Mouse (Mus musculus): ENCODE measurements around the gene Itgad. TPM values are rescaled to one million over a fixed set of nuclear protein-coding genes. Genes with fewer than 3 reads are reported as not detected.

Itgad gene
- polyA plus RNA-seq, 1 experiment from 2014 or later: not detected

DNA sequence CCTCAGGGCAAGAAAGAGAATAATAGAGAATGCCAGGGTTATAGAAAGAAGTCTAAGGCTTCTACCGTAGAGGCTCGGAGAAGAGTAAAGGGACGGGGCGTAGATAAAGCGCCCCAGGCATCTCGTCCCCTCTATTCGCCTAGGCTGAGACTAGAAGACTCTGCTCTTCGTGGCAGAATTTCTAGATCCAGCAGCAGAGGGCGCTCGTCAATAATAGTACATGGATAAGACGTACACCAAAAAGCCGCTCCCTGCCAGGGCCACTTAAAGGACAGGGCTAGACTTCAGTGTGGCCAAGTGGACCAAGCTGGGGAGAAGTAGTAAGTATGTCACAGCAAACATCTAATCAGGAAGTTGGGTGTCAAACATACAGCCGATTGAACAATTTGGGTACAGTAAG lies 93.3 kb downstream of the Itgad start:
- under 1% methylated on average over 13 of the region's 13 CpGs for WGBS
- H3K9ac ChIP-seq: peak overlapping the region; percentile 69
- H3K27ac ChIP-seq: peak overlapping the region; percentile 92
- H3K4me3 ChIP-seq (replicated peaks): peak overlapping the region; percentile 60
- no peaks in the 10 kb centered on the region for H3K27me3 ChIP-seq
- peak; percentile 72 for ATAC-seq (replicated peaks; ENCODE audit: low FRiP score)
- H3K9me3 ChIP-seq (replicated peaks): no peaks in the 10 kb centered on the region
- peak overlapping the region; percentile 76 for H3K4me2 ChIP-seq
- peaks cover 29% of the 10 kb centered on the region for H3K4me1 ChIP-seq
- H3K36me3 ChIP-seq: peaks cover 46% of the 10 kb centered on the region

DNA sequence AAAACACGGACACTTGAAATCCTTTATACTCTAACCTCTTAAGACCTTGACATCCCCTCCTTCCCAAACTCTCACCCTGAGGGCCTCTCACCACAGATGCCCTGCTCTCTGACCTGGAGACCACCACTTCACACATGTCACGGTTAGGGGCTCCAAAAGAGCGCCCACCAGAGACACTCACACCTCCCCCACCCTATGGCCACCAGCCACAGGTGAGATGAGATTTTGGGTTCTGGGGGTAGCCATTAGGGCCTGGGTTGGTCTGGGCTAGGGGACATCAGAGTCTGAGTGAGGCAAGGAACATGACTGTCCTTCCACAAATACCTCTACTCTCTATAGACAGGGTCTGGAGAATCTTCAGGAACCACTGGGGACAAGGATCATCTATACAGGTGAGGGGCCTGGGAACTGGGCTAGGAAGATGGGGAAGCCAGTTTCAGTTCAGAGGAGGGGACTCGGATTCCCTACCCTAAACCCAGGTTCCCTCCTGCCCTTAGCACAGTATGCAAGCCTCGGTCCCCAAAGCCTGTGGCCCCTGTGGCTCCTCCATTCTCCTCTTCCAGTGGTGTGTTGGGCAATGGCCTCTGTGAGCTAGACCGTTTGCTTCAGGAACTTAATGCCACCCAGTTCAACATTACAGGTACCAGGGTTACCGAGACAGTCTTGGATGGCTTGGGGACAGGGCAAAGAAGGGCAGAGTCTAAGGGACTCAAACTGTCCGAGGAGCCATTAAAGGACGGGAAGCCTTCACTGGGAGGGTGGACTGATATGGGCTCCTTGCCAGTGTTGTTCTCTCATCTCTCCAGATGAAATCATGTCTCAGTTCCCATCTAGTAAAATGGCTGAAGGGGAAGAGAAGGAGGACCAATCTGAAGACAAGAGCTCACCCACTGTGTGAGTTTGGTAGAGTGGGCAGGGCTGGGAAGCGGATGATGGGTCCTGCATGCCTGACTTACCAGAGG lies 94.2 kb downstream of the Itgad start:
- 79% methylated on average over 10 of the region's 10 CpGs for WGBS
- Histone ChIP-seq H3K4me2 (peak overlapping the region; percentile 76), H3K9me3 (replicated peaks) (no peaks in the 10 kb centered on the region), H3K4me3 (replicated peaks) (peak overlapping the region; percentile 60), H3K9ac (peak overlapping the region; percentile 26), H3K27ac (no peak overlapping the region), H3K4me1 (peaks cover 34% of the 10 kb centered on the region), H3K36me3 (peaks cover 44% of the 10 kb centered on the region), H3K27me3 (no peaks in the 10 kb centered on the region)
- ATAC-seq (replicated peaks; ENCODE audit: low FRiP score): no peak

DNA sequence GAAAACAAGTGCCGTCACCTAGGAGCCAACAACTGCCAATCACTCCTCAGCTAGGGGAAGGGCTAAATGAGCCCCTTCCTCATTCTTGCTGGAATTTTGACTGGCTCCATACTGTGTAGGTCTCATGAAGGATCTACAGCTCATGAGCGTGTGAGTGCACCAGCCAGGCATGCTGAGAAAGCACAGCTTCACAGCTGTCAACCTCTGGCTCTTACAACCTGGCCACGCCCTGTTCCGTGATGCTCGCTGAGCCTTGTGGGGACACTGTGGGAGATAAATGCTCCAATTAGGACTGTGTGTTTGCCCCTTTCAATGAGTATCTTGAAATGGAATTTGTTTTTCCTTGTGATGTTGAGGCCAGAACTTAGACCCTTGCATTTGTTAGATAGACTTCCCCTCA lies 95.8 kb downstream of the Itgad start:
- no peak overlapping the region for H3K4me2 ChIP-seq
- no peaks in the 10 kb centered on the region for H3K9me3 ChIP-seq (replicated peaks)
- H3K27me3 ChIP-seq: no peaks in the 10 kb centered on the region
- no peak overlapping the region for H3K4me3 ChIP-seq (replicated peaks)
- ATAC-seq (replicated peaks; ENCODE audit: low FRiP score): no peak
- H3K4me1 ChIP-seq: peaks cover 34% of the 10 kb centered on the region
- peaks cover 39% of the 10 kb centered on the region for H3K36me3 ChIP-seq
- H3K9ac ChIP-seq: no peak overlapping the region
- 86% methylated on average over 5 of the region's 5 CpGs for WGBS
- H3K27ac ChIP-seq: no peak overlapping the region

DNA sequence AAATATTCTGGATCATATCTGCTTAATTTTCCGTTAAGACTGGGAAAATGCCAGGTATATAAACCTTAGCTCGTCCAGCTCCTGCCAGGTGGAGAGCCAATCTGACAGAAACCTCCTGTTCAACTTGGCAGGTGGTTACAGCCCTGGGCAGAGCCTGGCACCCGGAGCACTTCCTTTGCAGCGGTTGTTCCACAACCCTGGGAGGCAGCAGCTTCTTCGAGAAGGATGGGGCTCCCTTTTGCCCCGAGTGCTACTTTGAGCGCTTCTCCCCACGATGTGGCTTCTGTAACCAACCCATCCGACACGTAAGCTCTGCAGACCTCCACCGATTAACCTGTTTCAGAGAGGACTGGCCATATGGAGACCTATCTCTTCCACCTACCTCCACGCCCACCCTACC lies 97.8 kb downstream of the Itgad start:
- H3K9me3 ChIP-seq (replicated peaks): no peaks in the 10 kb centered on the region
- H3K4me1 ChIP-seq: peaks cover 25% of the 10 kb centered on the region
- peak overlapping the region; percentile 25; the same call in 1 of the 2 replicates for H3K9ac ChIP-seq
- H3K36me3 ChIP-seq: peaks cover 35% of the 10 kb centered on the region; the same call in 1 of the 2 replicates
- peak overlapping the region; percentile 57 for H3K4me2 ChIP-seq
- no peak overlapping the region for H3K27ac ChIP-seq
- no peak for ATAC-seq (replicated peaks; ENCODE audit: low FRiP score)
- H3K4me3 ChIP-seq (replicated peaks): peak overlapping the region; percentile 33
- 45% methylated on average over 12 of the region's 12 CpGs for WGBS
- H3K27me3 ChIP-seq: no peaks in the 10 kb centered on the region

DNA sequence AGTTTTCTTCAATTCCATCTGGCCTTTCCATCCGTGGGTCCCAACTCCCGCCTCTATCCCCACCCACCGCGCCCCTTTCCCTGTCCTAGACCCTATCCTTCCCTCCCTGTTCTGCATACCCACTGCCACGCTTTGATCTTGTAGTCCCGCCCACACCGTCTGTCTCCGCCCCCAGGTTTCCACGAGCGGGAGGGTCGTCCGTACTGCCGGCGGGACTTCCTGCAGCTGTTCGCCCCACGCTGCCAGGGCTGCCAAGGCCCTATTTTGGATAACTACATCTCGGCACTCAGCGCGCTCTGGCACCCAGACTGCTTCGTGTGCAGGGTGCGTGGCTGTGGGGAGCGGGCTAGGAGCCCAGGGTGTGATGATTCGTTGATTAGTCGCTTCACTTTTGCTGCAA lies 98.4 kb downstream of the Itgad start:
- WGBS: 12% methylated on average over 24 of the region's 24 CpGs
- Histone ChIP-seq H3K4me2 (peak overlapping the region; percentile 57), H3K4me3 (replicated peaks) (peak overlapping the region; percentile 33), H3K27me3 (no peaks in the 10 kb centered on the region), H3K9me3 (replicated peaks) (no peaks in the 10 kb centered on the region), H3K27ac (no peak overlapping the region), H3K36me3 (peaks cover 35% of the 10 kb centered on the region; the same call in 1 of the 2 replicates), H3K9ac (no peak overlapping the region), H3K4me1 (peaks cover 28% of the 10 kb centered on the region)
- ATAC-seq (replicated peaks; ENCODE audit: low FRiP score): no peak

DNA sequence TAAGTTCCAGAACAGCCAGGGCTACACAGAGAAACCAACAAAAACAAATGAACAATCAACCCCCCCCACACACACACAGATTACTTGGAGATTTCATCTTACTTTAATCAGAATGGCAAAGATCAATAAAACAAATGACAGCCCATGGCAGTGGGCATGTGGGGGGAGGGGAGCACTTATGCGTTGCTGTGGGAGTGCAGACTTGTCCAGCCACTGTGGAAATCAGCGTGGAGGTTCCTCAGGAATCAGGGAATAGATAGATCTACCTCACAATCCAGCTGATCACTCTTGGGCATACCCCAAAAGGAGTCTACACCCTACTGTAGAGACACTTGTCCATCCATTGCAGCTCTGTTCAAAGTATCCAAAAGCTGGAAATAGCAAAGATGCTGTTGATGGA lies 100.8 kb downstream of the Itgad start:
- Histone ChIP-seq H3K4me1 (peaks cover 22% of the 10 kb centered on the region), H3K9me3 (replicated peaks) (no peaks in the 10 kb centered on the region), H3K4me2 (no peak overlapping the region), H3K4me3 (replicated peaks) (no peak overlapping the region), H3K27me3 (no peaks in the 10 kb centered on the region; the same call in 1 of the 2 replicates), H3K36me3 (peaks cover 29% of the 10 kb centered on the region; the same call in 1 of the 2 replicates), H3K27ac (no peak overlapping the region), H3K9ac (no peak overlapping the region)
- ATAC-seq (replicated peaks; ENCODE audit: low FRiP score): no peak
- WGBS: 68% methylated on average over 2 of the region's 2 CpGs

DNA sequence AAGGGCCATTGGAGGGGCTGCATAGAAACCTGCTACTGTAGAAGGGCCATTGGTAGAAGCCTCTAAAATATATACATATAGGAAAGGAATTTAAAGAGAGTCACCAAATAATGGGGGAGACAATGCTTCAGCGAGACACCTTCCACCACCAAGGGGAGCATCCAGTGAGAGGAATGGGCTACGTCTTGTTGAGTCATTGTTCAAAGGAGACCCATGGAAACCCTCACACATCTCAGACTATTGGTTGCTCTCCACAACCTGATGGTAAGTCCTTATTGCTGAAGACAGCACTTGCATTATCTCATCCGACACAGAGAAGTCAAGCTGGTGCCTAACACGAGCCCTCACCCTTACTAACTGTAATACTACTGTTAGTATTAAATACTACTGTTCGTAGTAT lies 101.6 kb downstream of the Itgad start:
- Histone ChIP-seq H3K9me3 (replicated peaks) (no peaks in the 10 kb centered on the region), H3K4me3 (replicated peaks) (no peak overlapping the region), H3K27me3 (no peaks in the 10 kb centered on the region; the same call in 1 of the 2 replicates), H3K36me3 (peaks cover 25% of the 10 kb centered on the region; the same call in 1 of the 2 replicates), H3K4me1 (peaks cover 22% of the 10 kb centered on the region), H3K9ac (no peak overlapping the region), H3K4me2 (no peak overlapping the region), H3K27ac (no peak overlapping the region)
- 92% methylated on average over 5 of the region's 5 CpGs for WGBS
- ATAC-seq (replicated peaks; ENCODE audit: low FRiP score): no peak

DNA sequence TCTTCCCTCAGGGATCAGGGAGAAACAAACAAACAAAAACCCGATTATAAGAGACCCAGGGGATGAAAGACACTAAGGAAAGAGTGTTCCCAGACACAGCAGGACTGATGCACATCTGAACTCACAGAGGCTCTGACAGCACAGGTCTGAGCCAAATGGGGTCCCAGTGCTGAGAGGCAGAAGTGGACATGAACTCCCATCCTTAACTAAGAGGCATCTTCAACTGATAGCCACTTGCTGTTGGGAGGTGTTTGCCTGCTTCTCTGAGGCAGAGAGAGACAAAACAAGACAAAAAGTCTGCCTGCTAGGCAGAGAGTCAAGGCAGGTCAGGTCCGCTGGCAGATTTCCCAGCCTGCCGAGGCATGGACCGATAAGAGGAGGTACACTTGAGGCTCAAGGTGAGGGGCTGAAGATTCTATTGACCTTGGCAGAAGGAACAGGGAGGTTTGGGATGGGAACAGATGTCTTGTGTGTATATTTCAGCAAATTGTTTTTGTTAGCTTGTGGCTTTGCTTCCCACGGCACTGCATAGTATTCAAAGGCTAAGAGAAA lies 102.7 kb downstream of the Itgad start:
- no peak overlapping the region for H3K4me2 ChIP-seq

DNA sequence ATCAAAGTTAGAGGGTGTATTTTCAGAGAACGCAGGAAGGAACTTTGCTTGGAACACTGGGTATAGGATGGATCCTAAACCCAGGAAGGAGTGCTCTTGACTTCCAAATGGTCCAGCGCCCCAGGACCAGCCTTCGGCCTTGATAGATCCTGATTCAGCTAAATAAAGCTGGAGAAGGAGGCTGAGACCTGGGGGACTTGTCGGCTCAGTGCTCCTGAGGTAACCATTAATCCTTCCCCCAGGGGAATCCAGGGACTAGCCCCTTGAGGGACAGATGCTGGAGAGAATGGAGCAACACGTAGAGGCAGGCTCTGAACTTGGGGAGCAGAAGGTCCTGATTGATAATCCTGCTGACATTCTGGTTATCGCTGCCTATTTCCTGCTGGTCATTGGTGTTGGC lies 111.2 kb downstream of the Itgad start, which contains the start of gene Slc5a2:
Slc5a2 (plus strand) TSS at position 247 of the 400 bp plus-strand sequence.
- H3K9ac ChIP-seq: no peak within 1 kb of the TSS
- H3K4me1 ChIP-seq: no peaks in the 10 kb centered on the region
- H3K9me3 ChIP-seq (replicated peaks): no peaks in the 10 kb centered on the region
- no peaks in the 10 kb centered on the region for H3K36me3 ChIP-seq
- no peaks in the 10 kb centered on the region for H3K27me3 ChIP-seq
- WGBS: 73% methylated on average over 6 of the region's 6 CpGs
- H3K27ac ChIP-seq: no peak within 1 kb of the TSS
- no peak for ATAC-seq (replicated peaks; ENCODE audit: low FRiP score)
- no peak within 1 kb of the TSS for H3K4me3 ChIP-seq (replicated peaks)
- no peak within 1 kb of the TSS for H3K4me2 ChIP-seq

More for the DNA sequence above, 102.7 kb downstream of the Itgad start:
- Histone ChIP-seq H3K27me3 (no peaks in the 10 kb centered on the region; the same call in 1 of the 2 replicates), H3K4me1 (peaks cover 18% of the 10 kb centered on the region), H3K9ac (no peak overlapping the region), H3K36me3 (peaks cover 17% of the 10 kb centered on the region; the same call in 1 of the 2 replicates), H3K4me3 (replicated peaks) (no peak overlapping the region), H3K27ac (no peak overlapping the region), H3K9me3 (replicated peaks) (no peaks in the 10 kb centered on the region)
- no peak for ATAC-seq (replicated peaks; ENCODE audit: low FRiP score)
- 39% methylated on average over 5 of the region's 5 CpGs for WGBS

DNA sequence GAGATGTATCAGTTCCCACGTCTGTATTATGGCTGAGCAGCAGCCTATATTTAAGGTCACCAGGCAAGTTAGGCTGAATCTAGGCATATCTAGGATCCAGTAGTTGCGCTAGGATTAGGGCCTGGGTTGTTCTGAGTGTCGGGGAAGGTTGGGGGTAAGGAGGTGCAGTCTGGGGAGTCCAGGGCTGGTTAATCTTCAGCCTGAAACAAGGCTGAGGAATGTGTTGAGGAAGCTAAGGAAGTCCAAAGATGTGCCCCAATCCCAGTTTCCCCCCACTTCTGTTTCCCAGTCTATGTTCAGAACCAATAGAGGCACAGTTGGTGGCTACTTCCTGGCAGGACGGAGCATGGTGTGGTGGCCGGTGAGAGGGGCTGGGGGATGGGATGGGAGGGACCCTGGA lies 111.9 kb downstream of the Itgad start:
- 81% methylated on average over 5 of the region's 5 CpGs for WGBS

DNA sequence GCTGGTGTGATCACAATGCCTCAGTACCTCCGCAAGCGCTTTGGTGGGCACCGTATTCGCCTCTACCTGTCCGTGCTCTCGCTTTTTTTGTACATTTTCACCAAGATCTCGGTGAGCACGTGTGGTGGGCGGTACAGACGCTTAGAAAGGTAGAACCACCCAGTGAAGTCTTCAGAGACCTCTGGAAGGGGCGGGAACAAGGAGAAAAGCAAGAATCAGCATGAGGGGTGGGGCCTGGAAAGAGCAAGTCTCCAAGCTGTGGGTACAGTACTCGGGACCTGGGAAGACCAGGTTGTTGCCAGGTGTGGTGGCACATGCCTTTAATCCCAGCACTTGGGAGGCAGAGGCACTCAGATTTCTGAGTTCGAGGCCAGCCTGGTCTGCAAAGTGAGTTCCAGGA lies 113.2 kb downstream of the Itgad start:
- Histone ChIP-seq H3K9ac (no peak overlapping the region), H3K27me3 (no peaks in the 10 kb centered on the region), H3K4me2 (no peak overlapping the region), H3K9me3 (replicated peaks) (no peaks in the 10 kb centered on the region), H3K4me1 (no peaks in the 10 kb centered on the region), H3K36me3 (peaks cover 18% of the 10 kb centered on the region), H3K4me3 (replicated peaks) (no peak overlapping the region), H3K27ac (no peak overlapping the region)
- ATAC-seq (replicated peaks; ENCODE audit: low FRiP score): no peak
- WGBS: 68% methylated on average over 13 of the region's 13 CpGs

More for the DNA sequence above, 111.9 kb downstream of the Itgad start:
- Histone ChIP-seq H3K27ac (no peak overlapping the region), H3K9ac (no peak overlapping the region), H3K4me2 (no peak overlapping the region), H3K36me3 (peaks cover 4% of the 10 kb centered on the region; the same call in 1 of the 2 replicates), H3K27me3 (no peaks in the 10 kb centered on the region), H3K4me3 (replicated peaks) (no peak overlapping the region), H3K4me1 (no peaks in the 10 kb centered on the region), H3K9me3 (replicated peaks) (no peaks in the 10 kb centered on the region)
- no peak for ATAC-seq (replicated peaks; ENCODE audit: low FRiP score)

DNA sequence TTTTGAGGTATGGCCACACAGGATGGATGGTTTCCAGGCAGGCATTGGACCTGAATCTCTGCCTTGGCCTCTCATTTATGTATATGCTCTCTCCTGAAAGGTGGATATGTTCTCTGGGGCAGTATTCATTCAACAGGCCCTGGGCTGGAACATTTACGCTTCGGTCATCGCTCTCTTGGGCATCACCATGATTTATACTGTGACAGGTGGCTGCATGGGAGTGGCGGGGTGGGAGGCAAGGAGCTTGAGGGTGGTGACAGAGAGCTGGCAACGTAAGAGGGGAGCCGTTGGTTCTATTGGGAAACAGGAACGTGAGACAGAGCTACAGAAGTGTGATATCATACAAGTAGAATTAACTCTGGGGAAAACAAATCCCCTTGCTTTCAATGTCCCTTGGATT lies 113.6 kb downstream of the Itgad start:
- Histone ChIP-seq H3K27me3 (no peaks in the 10 kb centered on the region), H3K4me3 (replicated peaks) (no peak overlapping the region), H3K27ac (no peak overlapping the region), H3K4me1 (no peaks in the 10 kb centered on the region), H3K9ac (no peak overlapping the region), H3K9me3 (replicated peaks) (no peaks in the 10 kb centered on the region), H3K4me2 (no peak overlapping the region), H3K36me3 (peaks cover 22% of the 10 kb centered on the region)
- no peak for ATAC-seq (replicated peaks; ENCODE audit: low FRiP score)
- WGBS: 39% methylated on average over 7 of the region's 7 CpGs
